Mouse (Mus musculus) midbrain, embryonic 14.5 days (tissue): ENCODE measurements at regions not wholly inside any gene's neighbourhood (a gene's known extent, or its start where the extent isn't known, plus 50 kb on each side); places are given as distances from the start of the nearest gene placed in this dataset.

Experiments used
- ATAC-seq: fragments of 200-750 bp; cut with Nextera tagmentation; 2 replicates; pipeline ENCODE4 v1.8.0; 2017; ENCODE audit warnings: moderate number of reproducible peaks, moderate library complexity; ENCODE audit not compliant: low FRiP score, low TSS enrichment
- DNase-seq: peaks from one replicate; pipeline ENCODE4 v3.0.0-alpha.2; 2015
- H3K27ac ChIP-seq: fragments of 300-500 bp; sonication (generic); replicated peaks from 2 replicates; pipeline ENCODE4 v1.5.1; 2014; ENCODE audit warnings: mild to moderate bottlenecking, low read depth, low read length, moderate library complexity
- H3K27me3 ChIP-seq: fragments of 300-500 bp; sonication (generic); 2 replicates; pipeline ENCODE4 v1.6.1; 2014; ENCODE audit warnings: low read length, control low read depth, mixed read lengths; ENCODE audit not compliant: control insufficient read depth, insufficient read depth
- H3K36me3 ChIP-seq: fragments of 300-500 bp; sonication (generic); 2 replicates; pipeline ENCODE4 v1.6.1; 2014; ENCODE audit warnings: low read length, control low read depth; ENCODE audit not compliant: control insufficient read depth, insufficient read depth
- H3K4me1 ChIP-seq: fragments of 300-500 bp; sonication (generic); 2 replicates; pipeline ENCODE4 v1.6.1; 2014; ENCODE audit warnings: mild to moderate bottlenecking, antibody characterized with exemption, low read length, control low read depth; ENCODE audit not compliant: control insufficient read depth, insufficient read depth
- H3K4me2 ChIP-seq: fragments of 300-500 bp; sonication (generic); 2 replicates; pipeline ENCODE4 v1.6.1; 2014; ENCODE audit warnings: mild to moderate bottlenecking, low read length, moderate library complexity
- H3K4me3 ChIP-seq: fragments of 300-500 bp; sonication (generic); replicated peaks from 2 replicates; pipeline ENCODE4 v1.5.1; 2014; ENCODE audit warnings: low read depth, low read length
- H3K9ac ChIP-seq: fragments of 300-500 bp; sonication (generic); replicated peaks from 2 replicates; pipeline ENCODE4 v1.6.1; 2014; ENCODE audit warnings: mild to moderate bottlenecking, low read length, moderate library complexity
- H3K9me3 ChIP-seq: fragments of 300-500 bp; sonication (generic); 2 replicates; pipeline ENCODE4 v1.6.1; 2016; ENCODE audit warnings: low read length, control low read depth, mixed read lengths; ENCODE audit not compliant: control insufficient read depth
- WGBS: fragments of 180-500 bp; shearing (Covaris S2); extraction: QIAGEN DNeasy Blood & Tissue Kit; methylation state at CpG from one replicate; pipeline ENCODE4 v1.1.7; 2014; 5-methylcytosine and 5-hydroxymethylcytosine counted together

GRCm38 (mm10) chr6:99901146-99901545, 175.0 kb upstream of the Prok2 start:
- H3K9me3 ChIP-seq = no peaks in the 10 kb centered on the region
- H3K27me3 ChIP-seq = 0 out of 2 replicates have a peak, but pooled peaks cover 4% of the 10 kb centered on the region
- WGBS = 94% methylated on average over 5 of the region's 5 CpGs

GRCm38 (mm10) chr6:99899704-99900103, 173.5 kb upstream of the Prok2 start:
- no peaks in the 10 kb centered on the region for H3K4me1 ChIP-seq
- no peak overlapping the region for H3K4me2 ChIP-seq
- no peak overlapping the region for H3K9ac ChIP-seq
- WGBS = 79% methylated on average over 14 of the region's 14 CpGs
- no peak for ATAC-seq
- H3K27me3 ChIP-seq = 0 out of 2 replicates have a peak, but pooled peaks cover 4% of the 10 kb centered on the region
- no peak for DNase-seq
- H3K36me3 ChIP-seq = no peaks in the 10 kb centered on the region
- no peak overlapping the region for H3K27ac ChIP-seq
- H3K4me3 ChIP-seq = no peak overlapping the region
- H3K9me3 ChIP-seq = no peaks in the 10 kb centered on the region

More at GRCm38 (mm10) chr6:99901146-99901545, 175.0 kb upstream of the Prok2 start:
- no peak for DNase-seq
- Histone ChIP-seq H3K4me3 (no peak overlapping the region), H3K4me1 (no peaks in the 10 kb centered on the region), H3K9ac (no peak overlapping the region), H3K36me3 (no peaks in the 10 kb centered on the region), H3K4me2 (no peak overlapping the region), H3K27ac (no peak overlapping the region)
- no peak for ATAC-seq

- H3K4me2 ChIP-seq = no peak overlapping the region
- H3K4me1 ChIP-seq = no peaks in the 10 kb centered on the region
- ATAC-seq (no peak), DNase-seq (no peak)
- H3K9ac ChIP-seq = no peak overlapping the region
- no peak overlapping the region for H3K27ac ChIP-seq
- no peak overlapping the region for H3K4me3 ChIP-seq
- 95% methylated on average over 2 of the region's 2 CpGs for WGBS
- no peaks in the 10 kb centered on the region for H3K9me3 ChIP-seq
- 0 out of 2 replicates have a peak, but pooled peaks cover 8% of the 10 kb centered on the region for H3K27me3 ChIP-seq
- no peaks in the 10 kb centered on the region for H3K36me3 ChIP-seq
These were observed 171.9 kb upstream of the Prok2 start for GRCm38 (mm10) chr6:99898077-99898476.

- 0 out of 2 replicates have a peak, but pooled peaks cover 5% of the 10 kb centered on the region for H3K27me3 ChIP-seq
- 95% methylated on average over 4 of the region's 4 CpGs for WGBS
- ATAC-seq = no peak
- H3K27ac ChIP-seq = no peak overlapping the region
- peaks cover 4% of the 10 kb centered on the region; the same call in 1 of the 2 replicates for H3K9me3 ChIP-seq
- no peaks in the 10 kb centered on the region for H3K4me1 ChIP-seq
- no peak overlapping the region for H3K4me2 ChIP-seq
- H3K9ac ChIP-seq = no peak overlapping the region
- DNase-seq = no peak
- H3K36me3 ChIP-seq = no peaks in the 10 kb centered on the region
- H3K4me3 ChIP-seq = no peak overlapping the region
These were observed 169.4 kb upstream of the Prok2 start for GRCm38 (mm10) chr6:99895558-99895957.

GRCm38 (mm10) chr6:99893936-99894335, 167.7 kb upstream of the Prok2 start:
- no peak overlapping the region for H3K4me3 ChIP-seq
- peaks cover 11% of the 10 kb centered on the region; the same call in 1 of the 2 replicates for H3K27me3 ChIP-seq
- no peak overlapping the region for H3K4me2 ChIP-seq
- H3K36me3 ChIP-seq = no peaks in the 10 kb centered on the region
- H3K9me3 ChIP-seq = peaks cover 4% of the 10 kb centered on the region; the same call in 1 of the 2 replicates
- DNase-seq (no peak), ATAC-seq (no peak)
- H3K27ac ChIP-seq = no peak overlapping the region
- no peak overlapping the region for H3K9ac ChIP-seq
- 35% methylated on average over 4 of the region's 4 CpGs for whole genome bisulfite sequencing
- peaks cover 3% of the 10 kb centered on the region; the same call in 1 of the 2 replicates for H3K4me1 ChIP-seq

GRCm38 (mm10) chr6:99892204-99892603, 166.0 kb upstream of the Prok2 start:
- no peak overlapping the region for H3K4me2 ChIP-seq
- H3K9me3 ChIP-seq = peaks cover 4% of the 10 kb centered on the region; the same call in 1 of the 2 replicates
- peaks cover 9% of the 10 kb centered on the region; the same call in 1 of the 2 replicates for H3K4me1 ChIP-seq
- H3K4me3 ChIP-seq = no peak overlapping the region
- no peak overlapping the region for H3K27ac ChIP-seq
- 92% methylated on average over 9 of the region's 9 CpGs for whole genome bisulfite sequencing
- DNase-seq (no peak), ATAC-seq (no peak)
- no peak overlapping the region for H3K9ac ChIP-seq
- no peaks in the 10 kb centered on the region for H3K36me3 ChIP-seq
- peaks cover 11% of the 10 kb centered on the region; the same call in 1 of the 2 replicates for H3K27me3 ChIP-seq

- ATAC-seq (no peak), DNase-seq (no peak)
- Histone ChIP-seq H3K27me3 (peaks cover 11% of the 10 kb centered on the region; the same call in 1 of the 2 replicates), H3K27ac (no peak overlapping the region), H3K9me3 (peaks cover 4% of the 10 kb centered on the region; the same call in 1 of the 2 replicates), H3K4me3 (no peak overlapping the region), H3K4me1 (peaks cover 9% of the 10 kb centered on the region; the same call in 1 of the 2 replicates), H3K36me3 (no peaks in the 10 kb centered on the region), H3K9ac (no peak overlapping the region), H3K4me2 (no peak overlapping the region)
- WGBS = 53% methylated on average over 2 of the region's 2 CpGs
These were observed 165.6 kb upstream of the Prok2 start for GRCm38 (mm10) chr6:99891790-99892189.

- H3K27ac ChIP-seq = no peak overlapping the region
- no peak overlapping the region for H3K4me3 ChIP-seq
- peaks cover 4% of the 10 kb centered on the region; the same call in 1 of the 2 replicates for H3K9me3 ChIP-seq
- WGBS = 89% methylated on average over 5 of the region's 5 CpGs
- H3K4me1 ChIP-seq = peaks cover 9% of the 10 kb centered on the region; the same call in 1 of the 2 replicates
- ATAC-seq (no peak), DNase-seq (no peak)
- H3K36me3 ChIP-seq = no peaks in the 10 kb centered on the region
- H3K4me2 ChIP-seq = no peak overlapping the region
- no peak overlapping the region for H3K9ac ChIP-seq
- H3K27me3 ChIP-seq = peaks cover 11% of the 10 kb centered on the region; the same call in 1 of the 2 replicates
These were observed 164.6 kb upstream of the Prok2 start for GRCm38 (mm10) chr6:99890805-99891204.

GRCm38 (mm10) chr6:99889055-99889454, 162.9 kb upstream of the Prok2 start:
- ATAC-seq (no peak), DNase-seq (peak; percentile 65)
- Histone ChIP-seq H3K27ac (no peak overlapping the region), H3K4me2 (no peak overlapping the region), H3K27me3 (peaks cover 7% of the 10 kb centered on the region; the same call in 1 of the 2 replicates), H3K9ac (no peak overlapping the region), H3K4me1 (peaks cover 9% of the 10 kb centered on the region), H3K36me3 (no peaks in the 10 kb centered on the region), H3K4me3 (no peak overlapping the region), H3K9me3 (peaks cover 4% of the 10 kb centered on the region; the same call in 1 of the 2 replicates)
- WGBS = 15% methylated on average over 9 of the region's 9 CpGs
